Mouse (Mus musculus): ENCODE measurements around the gene Mmel1.

DNA sequence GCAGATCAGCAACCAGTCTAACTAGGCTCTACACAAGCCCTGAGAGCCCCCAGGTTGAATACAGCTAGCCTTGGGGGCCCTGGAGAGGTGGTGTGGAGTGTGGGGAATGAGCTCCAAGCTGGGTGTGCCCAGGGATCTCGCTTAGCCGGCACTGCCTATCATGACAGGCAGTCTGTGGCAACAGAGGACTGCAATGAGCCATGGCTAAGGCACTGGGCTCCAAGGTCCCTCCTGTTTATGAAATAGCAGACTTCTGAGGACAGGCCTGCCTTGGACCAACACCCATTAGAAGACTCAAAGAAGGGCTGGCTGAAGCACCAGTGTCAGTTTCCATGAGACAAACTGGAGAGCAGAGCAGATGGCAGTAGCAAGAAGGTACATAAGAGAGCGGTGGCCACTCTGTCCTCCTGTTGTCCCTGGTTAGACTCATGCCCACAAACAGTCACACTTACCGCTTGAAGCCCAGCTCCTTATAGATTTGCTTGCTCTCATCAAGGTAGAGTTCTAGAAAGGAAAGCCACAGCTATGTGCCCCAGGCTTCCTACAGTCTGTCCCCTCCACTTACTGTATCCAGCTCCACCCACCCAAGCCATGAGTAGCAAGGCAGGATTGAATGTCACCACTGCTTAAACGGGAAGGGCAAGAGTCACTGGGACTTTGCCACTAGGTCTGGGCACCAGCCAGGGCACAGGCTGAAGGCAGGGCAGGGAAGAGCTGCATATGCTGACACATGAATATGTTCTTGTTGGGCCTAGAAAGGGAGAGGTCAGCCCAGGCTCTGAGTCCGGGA is 28.5 kb downstream of the Mmel1 start:
- TF ChIP-seq SRF (IDR thresholded peaks at IDR 0.05; ENCODE audit: control insufficient read depth, insufficient read length, low read depth) (no peak), POLR2A (IDR thresholded peaks at IDR 0.05; ENCODE audit: insufficient read length, low read depth) (no peak), MYOG (IDR thresholded peaks at IDR 0.05; ENCODE audit: control insufficient read depth in 1 of 3, insufficient read depth in 1 of 3, insufficient read length in 2 of 3, low read depth in 2 of 3) (no peak), CEBPB (IDR thresholded peaks at IDR 0.05; ENCODE audit: insufficient read depth, poor library complexity, severe bottlenecking) (no peak), USF1 (IDR thresholded peaks at IDR 0.05; ENCODE audit: low read depth) (no peak), E2F4 (IDR thresholded peaks at IDR 0.05; ENCODE audit: insufficient read depth) (no peak), POLR2AphosphoS2 (IDR thresholded peaks at IDR 0.05; ENCODE audit: insufficient read length, low read depth) (no peak), MAX (IDR thresholded peaks at IDR 0.05; ENCODE audit: low read depth) (no peak), TCF12 (IDR thresholded peaks at IDR 0.05; ENCODE audit: insufficient read depth, poor library complexity, severe bottlenecking) (no peak), MYOD1 (IDR thresholded peaks at IDR 0.05; ENCODE audit: control insufficient read depth in 1 of 3, insufficient read length in 2 of 3, low read depth in 2 of 3) (no peak)
